Mouse (Mus musculus): ENCODE measurements at regions not wholly inside any gene's neighbourhood (a gene's known extent, or its start where the extent isn't known, plus 50 kb on each side); places are given as distances from the start of the nearest gene placed in this dataset.

DNA sequence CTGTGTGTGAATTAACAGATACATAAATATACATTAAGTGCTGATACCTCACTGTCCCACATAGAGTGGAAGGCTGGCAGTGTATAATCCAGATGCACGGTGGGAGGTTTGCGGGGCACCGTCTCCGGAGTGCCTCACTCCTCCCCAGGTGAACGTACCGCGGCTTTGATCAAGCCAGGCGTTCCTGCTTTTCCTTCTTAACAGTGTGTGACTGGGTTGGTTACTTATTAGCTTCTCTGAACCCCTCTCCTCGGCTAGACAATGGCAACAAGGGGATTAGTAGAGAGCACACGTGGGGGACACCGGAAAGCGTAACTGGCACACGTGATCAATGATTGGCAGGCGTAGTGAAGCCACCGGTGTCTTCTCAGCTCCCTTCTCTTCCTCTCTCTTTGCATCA lies 396.8 kb upstream of the Atp11b start:
- Histone ChIP-seq H3K27me3 (ENCODE audit: control insufficient read depth, insufficient read depth, low read length) (no peaks in the 10 kb centered on the region), H3K79me2 (replicated peaks; ENCODE audit: control insufficient read depth, insufficient read depth, low read length) (no peaks in the 10 kb centered on the region), H3K36me3 (ENCODE audit: control insufficient read depth, insufficient read depth, low read length) (no peaks in the 10 kb centered on the region), H3K9ac (ENCODE audit: low read depth, low read length) (no peak overlapping the region), H3K4me1 (ENCODE audit: control insufficient read depth, insufficient read depth, low read length) (no peaks in the 10 kb centered on the region), H3K27ac (no peak overlapping the region), H3K4me3 (no peak overlapping the region)
- intact Hi-C loops (cut with DNase I): no loop called here
- WGBS: 83% methylated on average over 15 of the region's 15 CpGs
- TF ChIP-seq EP300 (IDR thresholded peaks at IDR 0.05; ENCODE audit: insufficient read depth, low read depth, low read length) (no peak), POLR2A (IDR thresholded peaks at IDR 0.05; ENCODE audit: insufficient read depth, low read depth, low read length) (no peak), CTCF (IDR thresholded peaks at IDR 0.05) (no peak)
- DNase-seq: no peak

DNA sequence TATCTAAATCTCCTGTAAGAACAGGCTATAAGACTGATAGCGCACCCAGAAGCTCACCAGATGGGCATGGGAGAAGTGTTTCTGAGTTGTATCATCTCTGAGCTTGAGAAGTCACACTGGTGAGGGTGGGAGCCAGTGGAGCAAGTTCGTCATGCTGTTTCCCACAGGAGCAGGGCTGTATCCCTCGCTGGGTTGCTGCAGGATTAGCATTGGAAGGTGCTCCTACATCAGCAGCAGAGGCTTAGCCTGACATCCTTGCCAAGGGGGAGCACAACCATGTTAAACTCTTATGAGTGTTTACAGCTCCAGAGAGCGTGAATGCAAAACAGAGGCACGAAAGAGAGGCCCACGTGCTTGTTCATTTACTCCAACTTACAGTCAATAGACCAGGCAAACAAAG lies 395.4 kb upstream of the Atp11b start:
- intact Hi-C loops (cut with DNase I): no loop called here
- Histone ChIP-seq H3K4me1 (ENCODE audit: control insufficient read depth, insufficient read depth, low read length) (no peaks in the 10 kb centered on the region), H3K27me3 (ENCODE audit: control insufficient read depth, insufficient read depth, low read length) (no peaks in the 10 kb centered on the region), H3K79me2 (replicated peaks; ENCODE audit: control insufficient read depth, insufficient read depth, low read length) (no peaks in the 10 kb centered on the region), H3K36me3 (ENCODE audit: control insufficient read depth, insufficient read depth, low read length) (no peaks in the 10 kb centered on the region), H3K4me3 (no peak overlapping the region), H3K27ac (no peak overlapping the region), H3K9ac (ENCODE audit: low read depth, low read length) (no peak overlapping the region)
- WGBS: 72% methylated on average over 6 of the region's 6 CpGs
- DNase-seq: no peak
- TF ChIP-seq POLR2A (IDR thresholded peaks at IDR 0.05; ENCODE audit: insufficient read depth, low read depth, low read length): no peak
- no peak for TF ChIP-seq EP300 (IDR thresholded peaks at IDR 0.05; ENCODE audit: insufficient read depth, low read depth, low read length)
- no peak for TF ChIP-seq CTCF (IDR thresholded peaks at IDR 0.05)

DNA sequence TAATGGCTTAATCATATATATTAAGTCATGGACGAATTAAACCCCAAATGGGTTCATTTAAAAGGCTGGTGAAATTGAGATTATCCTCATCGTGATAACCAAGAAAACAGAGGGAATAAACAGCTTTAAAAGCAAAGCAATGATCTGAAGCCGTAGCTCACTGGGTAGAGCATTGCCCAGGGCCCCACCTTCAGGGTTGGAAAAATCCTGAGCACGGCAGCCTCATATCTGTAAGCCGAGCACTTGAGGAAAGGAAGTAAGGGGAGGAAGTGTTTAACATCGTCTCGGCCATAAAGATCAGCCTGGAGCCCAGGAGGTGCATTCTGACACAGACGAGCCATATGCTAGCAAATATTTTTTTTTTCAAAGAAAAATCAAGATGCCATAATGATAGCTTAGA lies 394.6 kb upstream of the Atp11b start:
- Histone ChIP-seq H3K4me3 (no peak overlapping the region), H3K36me3 (ENCODE audit: control insufficient read depth, insufficient read depth, low read length) (no peaks in the 10 kb centered on the region), H3K9ac (ENCODE audit: low read depth, low read length) (no peak overlapping the region), H3K27ac (no peak overlapping the region), H3K4me1 (ENCODE audit: control insufficient read depth, insufficient read depth, low read length) (no peaks in the 10 kb centered on the region), H3K79me2 (replicated peaks; ENCODE audit: control insufficient read depth, insufficient read depth, low read length) (no peaks in the 10 kb centered on the region), H3K27me3 (ENCODE audit: control insufficient read depth, insufficient read depth, low read length) (no peaks in the 10 kb centered on the region)
- intact Hi-C loops (cut with DNase I): no loop called here
- DNase-seq: no peak
- WGBS: 27% methylated on average over 8 of the region's 8 CpGs
- TF ChIP-seq POLR2A (IDR thresholded peaks at IDR 0.05; ENCODE audit: insufficient read depth, low read depth, low read length) (no peak), CTCF (IDR thresholded peaks at IDR 0.05) (no peak), EP300 (IDR thresholded peaks at IDR 0.05; ENCODE audit: insufficient read depth, low read depth, low read length) (no peak)

DNA sequence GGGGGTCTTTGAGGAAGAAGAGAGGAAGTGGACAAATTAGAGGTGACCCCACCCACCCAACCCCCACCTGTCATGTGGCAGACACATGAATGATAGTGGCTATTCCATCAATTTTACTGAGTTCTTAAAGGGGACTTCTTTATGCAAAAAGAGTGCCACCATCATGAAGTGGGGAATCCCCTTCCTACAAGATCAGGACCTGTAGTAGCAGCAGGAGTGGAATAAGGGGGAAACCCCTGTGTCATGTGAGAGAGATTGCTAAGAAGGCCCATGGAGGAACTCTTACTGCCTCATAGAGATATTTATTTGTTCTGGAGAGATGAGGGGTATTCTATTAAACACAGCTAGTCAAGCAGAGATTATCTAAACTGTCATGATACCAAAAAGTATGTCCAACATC lies 393.4 kb upstream of the Atp11b start:
- Histone ChIP-seq H3K27me3 (ENCODE audit: control insufficient read depth, insufficient read depth, low read length) (no peaks in the 10 kb centered on the region), H3K27ac (no peak overlapping the region), H3K79me2 (replicated peaks; ENCODE audit: control insufficient read depth, insufficient read depth, low read length) (no peaks in the 10 kb centered on the region), H3K9ac (ENCODE audit: low read depth, low read length) (no peak overlapping the region), H3K36me3 (ENCODE audit: control insufficient read depth, insufficient read depth, low read length) (no peaks in the 10 kb centered on the region), H3K4me1 (ENCODE audit: control insufficient read depth, insufficient read depth, low read length) (no peaks in the 10 kb centered on the region), H3K4me3 (no peak overlapping the region)
- DNase-seq: no peak
- intact Hi-C loops (cut with DNase I): no loop called here
- TF ChIP-seq EP300 (IDR thresholded peaks at IDR 0.05; ENCODE audit: insufficient read depth, low read depth, low read length) (no peak), CTCF (IDR thresholded peaks at IDR 0.05) (no peak), POLR2A (IDR thresholded peaks at IDR 0.05; ENCODE audit: insufficient read depth, low read depth, low read length) (no peak)

DNA sequence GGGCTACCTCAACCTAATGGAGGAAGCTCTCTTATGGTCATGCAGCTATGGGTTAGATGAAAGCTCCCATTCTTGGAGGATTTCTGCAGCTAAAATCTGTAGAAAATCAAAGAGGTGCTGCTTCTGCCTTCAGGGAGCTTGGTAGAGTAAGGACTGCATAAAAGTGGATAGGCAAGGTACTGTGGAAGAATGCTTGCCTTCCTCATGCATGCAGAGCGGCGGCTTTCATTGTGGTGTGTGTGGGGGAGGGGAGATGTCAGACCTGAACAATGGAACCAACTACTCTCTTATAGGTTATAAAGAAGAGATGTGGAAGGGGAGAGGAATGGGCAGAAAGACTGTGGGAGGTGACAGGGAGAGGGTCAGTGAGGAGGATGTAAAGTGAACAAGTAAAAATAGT lies 392.8 kb upstream of the Atp11b start:
- H3K9ac ChIP-seq (ENCODE audit: low read depth, low read length): no peak overlapping the region
- intact Hi-C loops (cut with DNase I): no loop called here
- no peaks in the 10 kb centered on the region for H3K36me3 ChIP-seq (ENCODE audit: control insufficient read depth, insufficient read depth, low read length)
- TF ChIP-seq EP300 (IDR thresholded peaks at IDR 0.05; ENCODE audit: insufficient read depth, low read depth, low read length) (no peak), CTCF (IDR thresholded peaks at IDR 0.05) (no peak), POLR2A (IDR thresholded peaks at IDR 0.05; ENCODE audit: insufficient read depth, low read depth, low read length) (no peak)
- H3K4me1 ChIP-seq (ENCODE audit: control insufficient read depth, insufficient read depth, low read length): no peaks in the 10 kb centered on the region
- no peak overlapping the region for H3K27ac ChIP-seq
- WGBS: 83% methylated on average over 2 of the region's 2 CpGs
- H3K79me2 ChIP-seq (replicated peaks; ENCODE audit: control insufficient read depth, insufficient read depth, low read length): no peaks in the 10 kb centered on the region
- DNase-seq: no peak
- H3K4me3 ChIP-seq: no peak overlapping the region
- H3K27me3 ChIP-seq (ENCODE audit: control insufficient read depth, insufficient read depth, low read length): no peaks in the 10 kb centered on the region

DNA sequence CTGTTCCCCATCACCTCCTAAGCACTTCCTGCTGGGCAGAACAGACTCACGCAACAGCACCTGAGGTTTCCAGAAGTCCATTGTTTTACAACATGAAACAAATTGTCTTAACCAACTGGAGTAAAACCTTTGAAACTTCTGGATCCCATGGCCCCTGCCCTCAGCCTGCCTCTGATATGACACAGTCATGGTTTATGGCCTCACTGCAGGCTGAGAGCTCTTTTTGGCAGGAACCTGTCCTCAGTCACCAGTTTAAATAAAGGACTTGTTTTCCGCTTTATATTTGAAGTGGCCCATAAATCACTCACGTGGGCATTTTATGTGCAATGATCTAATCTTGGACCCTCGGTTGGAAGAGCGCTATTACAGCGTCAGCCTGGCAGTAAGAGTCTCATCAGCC lies 388.5 kb upstream of the Atp11b start:
- intact Hi-C loops (cut with DNase I): no loop called here

More for the DNA sequence above, 388.5 kb upstream of the Atp11b start:
- WGBS: 87% methylated on average over 6 of the region's 6 CpGs
- no peak overlapping the region for H3K9ac ChIP-seq (ENCODE audit: low read depth, low read length)
- no peak overlapping the region for H3K27ac ChIP-seq
- no peak for DNase-seq
- H3K36me3 ChIP-seq (ENCODE audit: control insufficient read depth, insufficient read depth, low read length): no peaks in the 10 kb centered on the region
- no peak overlapping the region for H3K4me3 ChIP-seq
- TF ChIP-seq EP300 (IDR thresholded peaks at IDR 0.05; ENCODE audit: insufficient read depth, low read depth, low read length) (no peak), POLR2A (IDR thresholded peaks at IDR 0.05; ENCODE audit: insufficient read depth, low read depth, low read length) (no peak), CTCF (IDR thresholded peaks at IDR 0.05) (no peak)
- no peaks in the 10 kb centered on the region for H3K27me3 ChIP-seq (ENCODE audit: control insufficient read depth, insufficient read depth, low read length)
- H3K79me2 ChIP-seq (replicated peaks; ENCODE audit: control insufficient read depth, insufficient read depth, low read length): no peaks in the 10 kb centered on the region; the same call in 1 of the 2 replicates
- no peaks in the 10 kb centered on the region for H3K4me1 ChIP-seq (ENCODE audit: control insufficient read depth, insufficient read depth, low read length)

Measured in heart, adult 2 months (tissue).